Mouse (Mus musculus): ENCODE data around the gene Creb3l2.

GRCm38 (mm10) chr6:37419445-37419941 lies 22.5 kb downstream of the Creb3l2 start:
- TF ChIP-seq TAL1 (IDR thresholded peaks at IDR 0.05; ENCODE audit: low read length) (no peak), GATA1 (IDR thresholded peaks at IDR 0.05; ENCODE audit: low read length) (no peak)
